Mouse (Mus musculus): ENCODE measurements around the gene Hist1h4h.

DNA sequence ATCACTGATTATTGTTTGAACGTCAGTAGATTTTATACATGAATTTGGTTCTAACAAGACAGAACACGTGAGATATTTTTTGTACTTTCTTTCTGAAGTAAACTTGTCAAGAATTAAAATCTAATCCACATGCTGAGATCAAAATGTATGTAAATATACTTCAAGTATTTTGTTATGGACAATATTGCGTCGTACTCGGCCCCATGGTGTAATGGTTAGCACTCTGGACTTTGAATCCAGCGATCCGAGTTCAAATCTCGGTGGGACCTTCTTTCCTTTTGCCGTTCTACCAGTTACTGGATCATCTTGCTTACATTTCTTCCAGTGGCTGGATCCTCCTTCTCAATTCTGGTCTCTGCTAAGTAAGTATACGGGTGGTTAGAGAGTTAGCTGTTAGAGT is 11.4 kb upstream of the Hist1h4h start:
- no peak for TF ChIP-seq CTCF (IDR thresholded peaks at IDR 0.05; ENCODE audit: borderline replicate concordance, control insufficient read depth, extremely low read depth, insufficient read depth, low read length, poor library complexity)
- TF ChIP-seq POLR2A (IDR thresholded peaks at IDR 0.05; ENCODE audit: control insufficient read depth, extremely low read depth, insufficient read depth, low read length, poor library complexity), result no peak
